Mouse (Mus musculus): ENCODE data around the gene Tbl1xr1.

Gene Tbl1xr1

GRCm38 (mm10) chr3:22133626-22134025 is 57.2 kb downstream of the Tbl1xr1 start:
- in situ Hi-C loops (cut with MboI; ENCODE audit: low pct_unique_long_range_greater_than_20kb in 1 of 2, low sequenced_read_pairs in 2 of 2, unreplicated experiment in 1 of 2): no loop called here

- in situ Hi-C loops (cut with MboI; ENCODE audit: low pct_unique_long_range_greater_than_20kb in 1 of 2, low sequenced_read_pairs in 2 of 2, unreplicated experiment in 1 of 2): no loop called here
These were observed 61.5 kb downstream of the Tbl1xr1 start for GRCm38 (mm10) chr3:22137793-22138579.

- in situ Hi-C loops (cut with MboI; ENCODE audit: low pct_unique_long_range_greater_than_20kb in 1 of 2, low sequenced_read_pairs in 2 of 2, unreplicated experiment in 1 of 2): no loop called here
These were observed 62.2 kb downstream of the Tbl1xr1 start for GRCm38 (mm10) chr3:22138580-22139099.

GRCm38 (mm10) chr3:22140111-22140658 is 63.7 kb downstream of the Tbl1xr1 start:
- in situ Hi-C loops (cut with MboI; ENCODE audit: low pct_unique_long_range_greater_than_20kb in 1 of 2, low sequenced_read_pairs in 2 of 2, unreplicated experiment in 1 of 2): no loop called here

- in situ Hi-C loops (cut with MboI; ENCODE audit: low pct_unique_long_range_greater_than_20kb in 1 of 2, low sequenced_read_pairs in 2 of 2, unreplicated experiment in 1 of 2): no loop called here
These were observed 65.7 kb downstream of the Tbl1xr1 start for GRCm38 (mm10) chr3:22141984-22142719.

- in situ Hi-C loops (cut with MboI; ENCODE audit: low pct_unique_long_range_greater_than_20kb in 1 of 2, low sequenced_read_pairs in 2 of 2, unreplicated experiment in 1 of 2): no loop called here
These were observed 66.6 kb downstream of the Tbl1xr1 start for GRCm38 (mm10) chr3:22142846-22143641.

GRCm38 (mm10) chr3:22144255-22144654 is 67.8 kb downstream of the Tbl1xr1 start:
- in situ Hi-C loops (cut with MboI; ENCODE audit: low pct_unique_long_range_greater_than_20kb in 1 of 2, low sequenced_read_pairs in 2 of 2, unreplicated experiment in 1 of 2): no loop called here

GRCm38 (mm10) chr3:22147433-22147927 is 71.0 kb downstream of the Tbl1xr1 start:
- in situ Hi-C loops (cut with MboI; ENCODE audit: low pct_unique_long_range_greater_than_20kb in 1 of 2, low sequenced_read_pairs in 2 of 2, unreplicated experiment in 1 of 2): no loop called here

- in situ Hi-C loops (cut with MboI; ENCODE audit: low pct_unique_long_range_greater_than_20kb in 1 of 2, low sequenced_read_pairs in 2 of 2, unreplicated experiment in 1 of 2): no loop called here
These were observed 72.0 kb downstream of the Tbl1xr1 start for GRCm38 (mm10) chr3:22148306-22148932.

- in situ Hi-C loops (cut with MboI; ENCODE audit: low pct_unique_long_range_greater_than_20kb in 1 of 2, low sequenced_read_pairs in 2 of 2, unreplicated experiment in 1 of 2): no loop called here
These were observed 74.5 kb downstream of the Tbl1xr1 start for GRCm38 (mm10) chr3:22150872-22151530.

GRCm38 (mm10) chr3:22152773-22153172 is 76.3 kb downstream of the Tbl1xr1 start:
- in situ Hi-C loops (cut with MboI; ENCODE audit: low pct_unique_long_range_greater_than_20kb in 1 of 2, low sequenced_read_pairs in 2 of 2, unreplicated experiment in 1 of 2): no loop called here

- in situ Hi-C loops (cut with MboI; ENCODE audit: low pct_unique_long_range_greater_than_20kb in 1 of 2, low sequenced_read_pairs in 2 of 2, unreplicated experiment in 1 of 2): no loop called here
These were observed 78.1 kb downstream of the Tbl1xr1 start for GRCm38 (mm10) chr3:22154522-22154921.

GRCm38 (mm10) chr3:22156397-22156796 is 79.9 kb downstream of the Tbl1xr1 start:
- in situ Hi-C loops (cut with MboI; ENCODE audit: low pct_unique_long_range_greater_than_20kb in 1 of 2, low sequenced_read_pairs in 2 of 2, unreplicated experiment in 1 of 2): no loop called here

GRCm38 (mm10) chr3:22162948-22163347 is 86.5 kb downstream of the Tbl1xr1 start:
- in situ Hi-C loops (cut with MboI; ENCODE audit: low pct_unique_long_range_greater_than_20kb in 1 of 2, low sequenced_read_pairs in 2 of 2, unreplicated experiment in 1 of 2): no loop called here

- in situ Hi-C loops (cut with MboI; ENCODE audit: low pct_unique_long_range_greater_than_20kb in 1 of 2, low sequenced_read_pairs in 2 of 2, unreplicated experiment in 1 of 2): no loop called here
These were observed 91.4 kb downstream of the Tbl1xr1 start for GRCm38 (mm10) chr3:22167856-22168255.

GRCm38 (mm10) chr3:22168432-22168831 is 92.0 kb downstream of the Tbl1xr1 start:
- in situ Hi-C loops (cut with MboI; ENCODE audit: low pct_unique_long_range_greater_than_20kb in 1 of 2, low sequenced_read_pairs in 2 of 2, unreplicated experiment in 1 of 2): no loop called here

GRCm38 (mm10) chr3:22171526-22171925 is 95.1 kb downstream of the Tbl1xr1 start:
- in situ Hi-C loops (cut with MboI; ENCODE audit: low pct_unique_long_range_greater_than_20kb in 1 of 2, low sequenced_read_pairs in 2 of 2, unreplicated experiment in 1 of 2): no loop called here
